Mouse (Mus musculus) mouse embryonic stem cell (cell line): ENCODE measurements around the gene B2m.

Experiments
- in situ Hi-C, 2 experiments: fragments of 300-500 bp; cut with MboI; formaldehyde crosslinking; loops; 1 replicate in 1 of 2; 3 replicates in 1 of 2; pipeline ENCODE4 v1.14.3; 2019 to 2020; ENCODE audit warnings: low sequenced_read_pairs in 2 of 2, low pct_unique_long_range_greater_than_20kb in 1 of 2, mixed read lengths in 1 of 2; ENCODE audit not compliant: unreplicated experiment in 1 of 2

B2m gene

GRCm38 (mm10) chr2:122148242-122148917 lies 894 bp downstream of the B2m start:
- in situ Hi-C loops: no loop called here

GRCm38 (mm10) chr2:122149316-122149715 lies 1.8 kb downstream of the B2m start:
- in situ Hi-C loops: no loop called here

- in situ Hi-C loops: no loop called here
These were observed 2.2 kb downstream of the B2m start for GRCm38 (mm10) chr2:122149716-122150115.

GRCm38 (mm10) chr2:122151221-122151620 lies 3.7 kb downstream of the B2m start:
- in situ Hi-C loops: no loop called here

GRCm38 (mm10) chr2:122152850-122153249 lies 5.4 kb downstream of the B2m start:
- in situ Hi-C loops: no loop called here

GRCm38 (mm10) chr2:122153681-122154365 lies 6.3 kb downstream of the B2m start:
- in situ Hi-C loops: no loop called here

- in situ Hi-C loops: no loop called here
These were observed 7.0 kb downstream of the B2m start for GRCm38 (mm10) chr2:122154479-122154878.

GRCm38 (mm10) chr2:122155292-122155691 lies 7.8 kb downstream of the B2m start:
- in situ Hi-C loops: no loop called here

- in situ Hi-C loops: no loop called here
These were observed 8.7 kb downstream of the B2m start for GRCm38 (mm10) chr2:122156051-122156700.

GRCm38 (mm10) chr2:122157561-122157960 lies 10.1 kb downstream of the B2m start:
- in situ Hi-C loops: no loop called here

- in situ Hi-C loops: no loop called here
These were observed 10.9 kb downstream of the B2m start for GRCm38 (mm10) chr2:122158362-122158802.

GRCm38 (mm10) chr2:122159667-122160066 lies 12.2 kb downstream of the B2m start:
- in situ Hi-C loops: loop anchor here in 1 of 2 experiments (10.0 kb wide), 1 partner anchor 85 kb away; no protein-coding TSS in a partner anchor

- in situ Hi-C loops: loop anchor here in 1 of 2 experiments (10.0 kb wide), 1 partner anchor 86 kb away; no protein-coding TSS in a partner anchor
These were observed 13.2 kb downstream of the B2m start, which contains the start of gene Trim69 for GRCm38 (mm10) chr2:122160680-122161079. TSS of gene Trim69 (plus strand) at chr2:122160700.

GRCm38 (mm10) chr2:122161542-122161941 lies 14.1 kb downstream of the B2m start:
- in situ Hi-C loops: loop anchor here in 1 of 2 experiments (10.0 kb wide), 1 partner anchor 87 kb away; no protein-coding TSS in a partner anchor

GRCm38 (mm10) chr2:122162529-122162928 lies 15.0 kb downstream of the B2m start:
- in situ Hi-C loops: loop anchor here in 1 of 2 experiments (10.0 kb wide), 1 partner anchor 88 kb away; no protein-coding TSS in a partner anchor

- in situ Hi-C loops: loop anchor here in 1 of 2 experiments (10.0 kb wide), 1 partner anchor 89 kb away; no protein-coding TSS in a partner anchor
These were observed 16.1 kb downstream of the B2m start for GRCm38 (mm10) chr2:122163430-122164195.

- in situ Hi-C loops: loop anchor here in 1 of 2 experiments (10.0 kb wide), 1 partner anchor 89 kb away; no protein-coding TSS in a partner anchor
These were observed 16.8 kb downstream of the B2m start for GRCm38 (mm10) chr2:122164293-122164692.

GRCm38 (mm10) chr2:122171292-122171691 lies 23.8 kb downstream of the B2m start:
- in situ Hi-C loops: no loop called here
